Mouse (Mus musculus): ENCODE results near the gene Cdk13.

The Cdk13 gene

DNA sequence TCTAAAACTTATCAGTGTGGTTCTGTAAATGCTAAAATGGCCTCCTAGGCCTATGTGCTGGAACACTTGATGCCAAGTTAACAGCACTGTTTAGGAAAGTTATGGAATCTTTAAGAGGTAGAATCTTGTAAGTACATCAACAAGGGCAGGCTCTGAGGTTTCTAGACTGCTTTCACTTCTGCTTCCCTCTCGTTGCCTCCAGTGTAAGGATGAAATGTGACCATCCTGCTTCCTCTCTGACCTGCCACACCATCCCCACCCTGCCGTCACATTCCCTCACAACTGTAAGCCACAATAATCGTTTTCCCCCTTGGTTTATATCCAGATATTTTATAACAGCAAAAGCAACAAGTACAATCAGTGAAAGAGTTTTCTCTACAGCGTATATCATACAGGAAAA lies 49.9 kb downstream of the Cdk13 start:
- DNase-seq = no peak

DNA sequence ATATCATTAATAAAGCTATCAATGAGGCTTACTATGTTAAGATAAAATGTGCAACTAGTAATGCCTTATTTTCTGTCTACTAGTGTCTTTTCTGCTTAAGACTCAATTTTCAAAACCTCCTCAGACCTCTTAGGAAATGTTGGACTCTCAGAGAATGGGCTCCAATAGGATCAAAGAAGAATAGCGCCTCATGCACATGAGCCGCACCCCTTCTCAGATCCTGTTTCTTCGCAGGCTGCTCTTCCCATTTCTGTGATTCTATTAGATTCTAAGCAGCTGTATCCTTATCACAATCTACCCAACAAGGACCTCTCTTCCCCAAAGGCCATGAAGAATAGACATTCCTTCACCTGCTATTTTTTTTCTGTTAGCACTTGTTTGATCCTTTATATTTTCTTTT lies 76.1 kb downstream of the Cdk13 start:
- no peak for DNase-seq

DNA sequence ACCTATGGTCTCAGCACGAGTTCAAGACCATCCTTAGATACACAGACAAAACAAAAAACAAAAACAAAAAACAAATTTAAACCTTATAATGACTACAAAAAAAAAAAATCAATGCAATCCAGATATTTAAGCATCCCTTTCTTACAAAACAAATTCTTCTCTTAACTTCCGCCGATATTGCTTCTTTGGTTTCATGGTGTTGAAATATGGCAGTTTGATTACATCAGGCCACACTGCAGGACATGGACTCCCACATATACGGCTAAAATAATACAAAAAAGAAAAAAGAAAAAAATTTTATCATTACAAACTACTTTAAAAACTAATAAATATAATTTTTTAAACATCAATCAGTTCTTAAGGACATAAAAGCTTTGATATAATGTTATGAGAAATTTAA lies 77.0 kb downstream of the Cdk13 start:
- no peak for DNase-seq

DNA sequence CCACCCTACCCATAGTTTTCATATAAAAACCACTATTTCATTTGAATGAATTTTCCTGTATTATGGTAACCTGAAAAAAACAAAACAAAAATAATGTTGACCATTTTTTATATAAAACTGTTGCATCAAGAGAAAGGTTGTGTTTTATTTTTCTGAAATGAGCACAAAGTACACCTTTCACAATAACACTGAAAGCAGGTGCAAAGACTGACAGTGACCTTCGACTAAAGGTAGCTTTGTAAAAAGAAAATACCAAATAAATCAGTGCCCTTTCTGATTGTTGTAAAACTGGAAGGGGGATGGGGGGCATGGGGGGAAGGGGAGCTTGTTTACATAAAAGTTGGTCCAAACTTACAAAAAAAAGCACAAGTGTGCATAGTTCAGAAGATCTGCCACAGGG lies 87.5 kb downstream of the Cdk13 start:
- DNase-seq = no peak

DNA sequence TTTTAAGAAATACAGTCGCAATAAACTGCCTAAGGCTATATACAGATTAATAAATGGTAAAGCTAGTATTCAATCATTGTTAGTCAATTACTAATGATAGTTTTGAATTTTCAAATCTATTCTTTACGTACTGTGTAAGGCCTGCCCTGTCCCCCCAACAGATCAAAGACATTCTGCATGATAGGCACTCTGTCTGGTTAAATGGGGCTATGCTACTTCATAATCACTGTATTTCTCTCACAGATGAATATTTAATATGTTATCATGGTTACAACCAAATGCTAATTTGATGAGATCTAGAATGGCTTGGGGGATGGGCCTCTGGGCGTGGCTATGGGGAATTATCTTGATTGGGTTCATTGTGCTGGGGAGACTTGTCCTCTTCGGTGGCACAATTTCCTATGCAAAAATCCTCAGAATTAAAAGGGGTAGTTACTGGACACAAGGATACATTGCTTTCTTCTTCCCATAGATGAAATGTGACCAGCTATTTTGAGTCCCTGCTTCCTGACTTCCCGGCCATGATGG lies 96.0 kb downstream of the Cdk13 start:
- DNase-seq = no peak

DNA sequence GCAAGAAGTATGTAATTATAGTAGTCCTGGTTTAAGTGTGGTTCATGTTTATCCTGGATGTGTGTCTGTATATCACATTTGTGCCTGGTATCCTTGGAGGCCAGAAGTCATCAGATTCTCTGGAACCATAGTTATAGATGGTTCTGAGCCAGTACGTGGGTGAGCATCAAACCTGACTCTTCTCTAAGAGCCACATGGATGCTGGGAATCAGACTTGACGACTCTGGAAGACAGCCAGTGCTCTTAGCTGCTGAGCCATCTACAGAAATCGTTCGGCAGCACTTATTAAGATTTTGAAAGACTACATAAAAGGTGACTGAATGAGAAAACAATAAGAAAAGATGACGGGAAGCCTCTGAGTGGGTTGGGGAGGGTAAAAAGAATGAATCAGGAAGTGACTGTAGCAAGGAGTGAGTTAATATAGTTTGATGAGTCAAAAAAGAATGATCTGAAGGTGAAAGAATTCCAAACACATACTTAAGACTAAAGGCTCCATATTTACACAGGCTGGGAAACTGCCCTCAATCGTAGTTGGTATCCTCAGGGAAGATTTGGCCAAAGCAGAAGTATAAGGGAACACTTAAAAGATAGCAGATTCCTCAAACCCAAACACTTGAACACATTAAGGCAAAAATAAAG lies 99.6 kb downstream of the Cdk13 start:
- no peak for DNase-seq

DNA sequence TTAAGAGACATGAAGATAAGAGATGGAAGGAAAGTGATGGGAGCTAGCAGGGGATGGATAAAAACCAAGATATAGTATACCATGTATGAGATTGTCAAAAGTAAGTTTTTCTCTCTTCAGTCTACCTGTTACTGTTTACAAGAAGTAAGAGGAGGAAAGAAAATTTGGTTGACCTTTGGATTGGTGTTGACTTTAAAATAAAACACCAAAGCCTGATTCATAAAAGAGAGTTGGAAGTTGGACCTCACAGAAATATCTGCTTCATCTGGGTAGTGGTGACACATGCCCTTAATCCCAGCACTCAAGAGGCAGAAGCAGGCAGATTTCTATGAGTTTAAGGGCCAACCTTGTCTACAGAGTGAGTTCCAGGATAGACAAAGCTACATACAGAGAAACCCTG lies 102.6 kb downstream of the Cdk13 start:
- no peak for DNase-seq

DNA sequence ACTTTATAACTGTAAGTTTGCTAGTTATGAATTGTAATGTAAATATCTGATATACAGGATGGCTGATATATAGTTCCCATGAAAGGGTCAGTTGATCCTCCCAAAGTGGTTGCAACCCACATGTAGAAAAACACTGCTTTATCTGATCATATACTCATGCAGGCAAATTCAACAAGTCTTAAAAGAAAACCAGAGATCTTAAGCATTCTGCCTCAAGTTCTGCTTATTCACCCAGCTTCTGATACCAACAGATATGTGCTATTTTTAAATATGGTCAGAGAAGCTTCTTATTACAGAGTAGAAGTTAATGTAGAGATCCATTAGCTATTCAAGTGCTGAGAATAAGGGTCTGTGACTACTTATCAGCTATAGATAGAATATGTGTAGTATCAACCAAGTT lies 103.6 kb downstream of the Cdk13 start:
- DNase-seq = no peak

DNA sequence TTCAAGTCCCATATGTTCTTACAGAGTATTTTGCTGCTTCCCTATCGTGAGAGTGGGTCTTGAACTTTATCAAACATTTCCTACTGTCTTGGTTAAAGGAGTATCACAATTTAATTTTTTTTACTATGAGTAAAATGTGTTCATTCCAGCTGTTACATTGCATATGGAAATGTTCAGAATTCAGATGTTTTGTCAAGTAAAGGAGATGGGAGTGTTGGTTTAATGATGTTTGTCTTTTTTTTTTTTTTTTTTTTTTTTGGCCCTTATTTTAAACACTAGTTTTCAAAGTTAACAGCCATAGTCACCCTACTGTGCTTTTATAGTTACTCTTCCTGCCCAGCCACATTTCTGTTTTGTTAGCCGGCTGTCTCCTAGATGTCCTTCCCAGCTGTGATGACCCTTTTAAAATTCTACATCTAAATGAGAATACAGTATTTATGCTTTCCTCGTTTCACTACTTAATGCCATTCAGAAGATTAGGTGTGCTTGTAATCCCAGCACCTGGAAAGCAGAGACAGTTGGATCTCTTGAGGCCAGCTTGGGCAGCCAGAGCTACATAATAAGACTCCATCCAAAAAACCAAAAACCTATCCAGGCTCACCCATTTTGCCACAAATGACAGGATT lies 104.7 kb downstream of the Cdk13 start:
- DNase-seq = no peak

DNA sequence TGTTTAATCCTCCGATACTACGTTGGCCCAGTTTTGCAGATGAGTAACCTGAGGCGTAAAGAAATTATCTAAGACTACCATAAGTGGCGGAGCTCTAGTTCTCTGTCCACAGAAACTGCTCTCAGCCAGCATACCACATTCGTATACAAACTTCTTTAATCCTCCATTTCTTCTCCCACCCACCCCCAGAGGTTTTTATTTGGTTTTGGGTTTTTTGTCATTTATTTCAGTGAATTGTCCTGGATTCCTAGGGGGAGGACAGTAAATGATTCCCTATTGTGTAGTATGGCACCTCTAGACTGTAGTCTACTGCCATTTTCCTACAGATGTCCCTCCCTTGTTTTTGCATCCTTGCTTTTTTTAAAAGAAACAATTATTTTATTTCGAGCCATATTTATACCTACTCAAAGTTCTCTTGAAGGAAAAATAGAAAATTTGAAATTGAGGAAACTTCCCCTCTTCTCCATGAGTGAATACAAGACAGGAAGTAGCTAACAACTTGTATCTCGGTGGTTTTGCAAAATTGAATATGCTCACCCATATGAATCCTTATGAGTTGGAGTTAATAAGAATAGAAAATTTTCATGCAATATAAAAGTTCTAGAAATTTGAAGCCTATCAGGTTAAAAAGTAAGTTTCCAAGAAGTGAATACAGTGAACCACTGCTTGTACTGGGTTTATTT lies 108.9 kb downstream of the Cdk13 start:
- no peak for DNase-seq

DNA sequence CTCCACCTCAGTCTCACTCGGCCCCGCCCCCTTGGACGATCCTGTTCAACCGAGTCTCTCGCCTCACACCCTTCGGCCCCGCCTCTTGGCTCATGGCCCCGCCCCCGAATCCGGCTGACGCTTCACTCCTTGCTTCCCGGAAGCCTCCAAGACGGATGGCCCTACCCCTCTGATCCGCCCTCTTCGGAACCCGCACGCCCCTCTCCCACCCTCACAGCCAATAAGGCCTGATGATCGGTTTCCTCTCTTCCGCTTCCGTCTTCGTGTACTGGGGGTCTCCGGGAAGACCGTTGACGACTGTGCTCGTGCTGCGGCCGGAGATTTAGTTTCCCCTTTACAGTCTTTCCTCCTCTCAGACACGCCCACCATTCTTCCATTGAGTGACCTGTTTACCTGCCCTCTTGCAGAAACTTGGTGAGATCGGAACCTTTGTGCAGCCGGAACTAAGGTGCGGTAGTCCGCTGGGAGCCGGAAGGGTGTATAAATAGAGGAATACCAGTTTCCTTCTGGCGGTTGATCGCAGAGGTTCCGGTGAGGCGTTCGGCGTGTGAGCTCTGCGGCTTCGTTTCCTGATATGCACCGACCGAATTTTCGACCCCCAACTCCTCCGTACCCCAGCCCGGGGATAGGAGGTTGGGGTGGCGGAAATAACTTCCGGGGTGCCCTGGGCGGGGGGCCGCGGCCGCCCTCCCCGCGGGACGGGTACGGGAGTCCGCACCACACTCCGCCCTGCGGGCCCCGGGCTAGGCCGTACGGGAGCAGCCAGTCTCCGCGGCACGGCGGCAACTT lies 109.8 kb downstream of the Cdk13 start, which contains the start of the genes Mplkip and Sugct:
Gene Mplkip (plus strand): TSS at position 282 of the 789 bp plus-strand sequence.
Gene Sugct (minus strand): TSS at position 643 of the 789 bp plus-strand sequence.
- peak; percentile 99 to 100 for DNase-seq

DNA sequence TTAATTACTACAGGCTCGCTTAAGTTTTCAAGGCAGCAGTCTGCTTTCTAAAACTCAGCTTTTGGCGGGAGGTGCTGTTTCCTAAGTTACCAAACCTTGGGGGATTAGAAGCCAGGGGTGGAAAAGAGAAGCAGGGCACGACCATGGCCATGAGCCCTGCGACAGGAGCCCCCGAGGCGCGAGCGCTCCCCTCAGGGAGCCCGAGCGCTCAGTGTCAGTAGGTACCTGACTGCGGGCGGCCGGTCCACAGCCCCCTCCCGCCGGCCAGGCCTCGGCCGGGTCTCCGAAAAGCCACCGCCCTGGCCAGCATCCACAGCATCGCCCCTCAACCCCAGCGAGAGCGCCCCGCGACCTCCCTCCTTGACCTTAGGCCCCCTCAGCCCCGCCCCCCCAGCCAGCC lies 110.5 kb downstream of the Cdk13 start:
- DNase-seq = no peak

DNA sequence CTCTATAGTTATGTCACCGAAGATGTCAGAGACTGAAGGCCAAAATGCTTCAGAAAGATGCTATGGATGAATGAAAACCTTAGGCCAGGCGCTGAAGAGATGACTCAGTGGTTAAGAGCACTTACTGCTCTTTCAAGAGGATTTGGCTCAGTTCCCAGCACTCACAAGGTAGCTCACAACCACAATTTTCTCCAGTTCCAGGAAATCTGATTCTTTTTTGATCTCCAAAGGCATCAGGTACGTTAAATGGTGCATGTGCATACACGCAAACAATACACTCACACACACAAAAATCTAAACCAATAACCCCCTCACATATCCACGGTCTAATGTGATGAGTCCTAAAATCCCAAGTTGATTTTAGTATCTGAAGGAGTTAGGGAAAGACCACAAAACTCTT lies 111.1 kb downstream of the Cdk13 start:
- DNase-seq = peak in 1 of 2 experiments; percentile 9

DNA sequence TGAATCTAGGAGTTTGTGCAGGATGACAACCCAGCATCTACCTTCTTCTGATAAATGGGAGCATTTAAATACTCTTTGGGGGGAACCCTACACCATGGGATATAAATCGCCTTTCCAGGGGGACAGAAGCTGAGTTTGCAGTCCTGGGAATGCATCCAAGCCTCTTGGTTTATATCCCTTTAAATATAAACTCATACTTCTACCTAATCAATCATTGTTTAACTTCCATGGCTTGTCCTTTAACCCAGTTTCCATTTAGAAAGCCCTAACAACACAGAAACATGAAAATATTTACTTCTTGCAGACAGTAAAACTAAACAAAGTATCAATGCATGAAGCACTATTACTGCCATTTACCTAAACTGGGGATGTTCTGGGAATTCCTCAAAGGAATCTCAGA lies 113.5 kb downstream of the Cdk13 start:
- no peak for DNase-seq

DNA sequence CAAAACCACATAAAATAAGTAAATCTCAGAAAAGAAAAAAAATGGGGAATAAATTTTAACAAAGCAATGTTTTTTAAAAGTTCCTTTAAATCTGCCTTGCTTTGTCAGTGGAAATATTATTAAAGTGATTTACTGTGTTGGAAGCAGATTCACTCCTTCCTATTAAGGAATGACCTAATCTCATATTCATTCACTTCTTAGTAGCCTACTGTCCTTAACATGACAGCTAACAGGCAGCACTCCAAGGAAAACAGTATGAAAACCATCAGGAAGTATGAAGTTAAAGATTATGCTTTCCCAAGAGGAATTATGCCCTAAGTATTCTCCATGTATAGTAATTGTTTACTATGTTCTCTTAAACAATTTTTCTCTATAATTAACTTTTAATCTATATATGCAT lies 114.2 kb downstream of the Cdk13 start:
- DNase-seq = no peak

DNA sequence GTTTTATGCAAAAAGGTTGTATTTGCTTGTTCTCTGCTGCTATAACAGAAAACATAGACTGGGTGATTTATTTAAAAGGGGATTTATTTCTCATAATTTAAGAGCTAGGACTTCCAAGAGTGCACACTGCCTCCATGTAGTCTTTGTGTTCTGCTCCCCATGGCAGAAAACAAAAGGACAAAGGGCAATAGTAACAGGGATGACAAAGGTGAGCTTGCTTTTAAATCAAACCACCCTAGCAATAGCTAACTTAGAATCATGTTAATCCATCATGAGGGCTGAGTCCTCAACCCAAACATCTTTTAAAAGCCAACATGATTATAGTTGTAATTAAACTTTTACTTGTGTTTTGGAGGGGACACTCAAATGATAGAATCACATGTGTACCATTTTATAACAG lies 115.4 kb downstream of the Cdk13 start:
- DNase-seq = no peak

DNA sequence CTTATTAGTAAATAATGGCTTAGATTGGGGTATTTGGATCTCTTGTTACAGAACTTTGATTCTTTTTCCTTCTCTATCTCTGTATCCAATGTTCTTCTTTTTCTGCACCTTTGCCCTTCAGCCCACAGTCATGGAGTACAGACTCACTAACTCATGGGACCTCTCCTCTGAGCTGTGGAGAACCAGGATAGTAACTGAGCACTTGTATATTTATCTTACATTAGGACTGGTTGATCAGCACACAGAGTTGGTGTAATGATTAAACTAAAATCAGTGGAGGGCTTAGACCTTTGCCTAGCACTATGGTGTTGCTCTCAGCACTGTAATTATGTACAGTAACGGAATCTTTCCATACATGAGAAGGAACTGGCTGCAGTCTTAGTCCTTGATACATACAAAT lies 133.8 kb downstream of the Cdk13 start:
- DNase-seq = no peak

DNA sequence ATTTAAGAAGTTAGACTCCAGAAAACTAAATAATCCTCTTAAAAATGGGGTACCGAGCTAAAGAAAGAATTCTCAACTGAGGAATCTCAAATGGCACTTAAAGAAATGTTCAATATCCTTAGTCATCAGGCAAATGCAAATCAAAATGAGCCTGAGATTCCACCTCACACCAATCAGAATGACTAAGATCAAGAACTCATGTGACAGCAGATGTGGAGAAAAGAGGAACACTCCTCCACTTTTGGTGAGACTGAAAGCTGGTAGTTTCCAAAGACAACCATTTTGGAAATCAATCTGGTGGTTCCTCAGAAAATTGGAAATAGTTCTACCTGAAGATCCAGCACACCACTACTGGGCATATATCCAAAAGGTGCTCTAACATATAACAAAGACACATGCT lies 137.5 kb downstream of the Cdk13 start:
- DNase-seq = no peak
